In genomic region chr9:87210830-87211339, GRCm38 (mm10) we compare ENCODE assay signal across 25 mouse cellular contexts. TPM values are rescaled to one million over a fixed set of nuclear protein-coding genes. Genes with fewer than 3 reads are reported as not detected.
DNase-seq lines count a peak whose midpoint lies in the region; ATAC-seq and TF ChIP-seq lines count a peak whose summit lies in the region.
"Had no signal": no experiment of that assay in that cellular context is flagged by ENCODE, and none has a peak within 500 bp of the region (broad histone marks: within the 10 kb centered on the region; RNA-seq: fewer than 3 reads in every experiment).

No protein-coding gene starts in this region.

- DNase-seq in lung, adult 18-20 months, result peak; percentile 4 to 16
- no peak for DNase-seq in lung, postnatal 25 days (ENCODE audit: low spot score)
- DNase-seq in lung, postnatal 4 days, result no peak
- DNase-seq in lung, postnatal 0 days (ENCODE audit: low spot score), result peak; percentile 65
- no peak for DNase-seq in lung, postnatal 10 days
- peak; percentile 17 for DNase-seq in stomach, postnatal 0 days (ENCODE audit: low spot score)
- DNase-seq: adrenal gland, adult 8-10 months; adrenal gland, postnatal 14 days; adrenal gland, postnatal 36 days; B cell, adult 2 months; cerebellum, adult 11-12 months; cerebellum, adult 2 months; cerebellum, adult 9-10 months; cerebellum, postnatal 10 days; cerebellum, postnatal 25 days had no signal

- no peak overlapping the region for H3K9ac ChIP-seq in lung, embryonic 15.5 days
- no peak overlapping the region for H3K9ac ChIP-seq in lung, postnatal 0 days (replicated peaks; ENCODE audit: low read depth)
- no peak overlapping the region for H3K9ac ChIP-seq in stomach, postnatal 0 days (ENCODE audit: low read length)
- no peak overlapping the region for H3K9ac ChIP-seq in heart, embryonic 12.5 days
- H3K9ac ChIP-seq: embryonic facial prominence, embryonic 12.5 days; forebrain, embryonic 13.5 days had no signal

- TF ChIP-seq CTCF in lung, postnatal 0 days (IDR thresholded peaks at IDR 0.05), result no peak
- no peak for TF ChIP-seq CTCF in stomach, postnatal 0 days (IDR thresholded peaks at IDR 0.05; ENCODE audit: low read depth)

- 72% methylated on average over 9 of the region's 9 CpGs for WGBS in lung, embryonic 15.5 days
- WGBS in lung, postnatal 0 days, result 60% methylated on average over 9 of the region's 9 CpGs
- WGBS in stomach, postnatal 0 days, result 81% methylated on average over 9 of the region's 9 CpGs
- WGBS in heart, embryonic 12.5 days, result 85% methylated on average over 9 of the region's 9 CpGs

- no peaks in the 10 kb centered on the region for H3K4me1 ChIP-seq in lung, embryonic 15.5 days
- no peaks in the 10 kb centered on the region for H3K4me1 ChIP-seq in lung, postnatal 0 days (ENCODE audit: insufficient read depth, low read depth, low read length)
- no peaks in the 10 kb centered on the region for H3K4me1 ChIP-seq in stomach, postnatal 0 days (replicated peaks; ENCODE audit: control insufficient read depth, insufficient read depth)
- H3K4me1 ChIP-seq in heart, embryonic 12.5 days (replicated peaks), result no peaks in the 10 kb centered on the region
- H3K4me1 ChIP-seq: embryonic facial prominence, embryonic 10.5 days; embryonic facial prominence, embryonic 12.5 days; forebrain, embryonic 13.5 days had no signal

- H3K27me3 ChIP-seq in lung, embryonic 15.5 days, result no peaks in the 10 kb centered on the region
- H3K27me3 ChIP-seq in lung, postnatal 0 days (replicated peaks; ENCODE audit: insufficient read depth, low read length), result no peaks in the 10 kb centered on the region
- no peaks in the 10 kb centered on the region for H3K27me3 ChIP-seq in stomach, postnatal 0 days (ENCODE audit: control insufficient read depth, insufficient read depth, low read length)
- no peaks in the 10 kb centered on the region for H3K27me3 ChIP-seq in heart, embryonic 12.5 days (replicated peaks)
- H3K27me3 ChIP-seq: CH12.LX; embryonic facial prominence, embryonic 12.5 days; forebrain, embryonic 13.5 days; Patski had no signal

- H3K27ac ChIP-seq in lung, embryonic 15.5 days, result peak overlapping the region; percentile 68
- no peak overlapping the region for H3K27ac ChIP-seq in lung, postnatal 0 days (ENCODE audit: low read length)
- no peak overlapping the region for H3K27ac ChIP-seq in stomach, postnatal 0 days (replicated peaks)
- no peak overlapping the region for H3K27ac ChIP-seq in heart, embryonic 12.5 days (ENCODE audit: poor library complexity, severe bottlenecking)
- H3K27ac ChIP-seq: embryonic facial prominence, embryonic 10.5 days; embryonic facial prominence, embryonic 12.5 days; forebrain, embryonic 13.5 days had no signal

- TF ChIP-seq EP300 in lung, postnatal 0 days (IDR thresholded peaks at IDR 0.05), result no peak
- TF ChIP-seq EP300 in stomach, postnatal 0 days (optimal IDR thresholded peaks at IDR 0.05), result no peak

- no peak overlapping the region for H3K4me2 ChIP-seq in lung, embryonic 15.5 days
- no peak overlapping the region for H3K4me2 ChIP-seq in lung, postnatal 0 days (replicated peaks; ENCODE audit: low read depth, low read length)
- no peak overlapping the region for H3K4me2 ChIP-seq in stomach, postnatal 0 days (replicated peaks; ENCODE audit: low read depth)
- no peak overlapping the region for H3K4me2 ChIP-seq in heart, embryonic 12.5 days
- H3K4me2 ChIP-seq: embryonic facial prominence, embryonic 12.5 days; forebrain, embryonic 13.5 days had no signal

- H3K36me3 ChIP-seq in lung, embryonic 15.5 days, result peaks cover 13% of the 10 kb centered on the region; the same call in 1 of the 2 replicates
- H3K36me3 ChIP-seq in lung, postnatal 0 days (ENCODE audit: insufficient read depth, low read length), result peaks cover 5% of the 10 kb centered on the region; the same call in 1 of the 2 replicates
- H3K36me3 ChIP-seq in stomach, postnatal 0 days (ENCODE audit: control insufficient read depth, insufficient read depth, low read length), result 0 out of 2 replicates have a peak, but pooled peaks cover 8% of the 10 kb centered on the region
- H3K36me3 ChIP-seq in heart, embryonic 12.5 days, result peaks cover 45% of the 10 kb centered on the region

- H3K9me3 ChIP-seq in lung, embryonic 15.5 days, result no peaks in the 10 kb centered on the region
- no peaks in the 10 kb centered on the region for H3K9me3 ChIP-seq in lung, postnatal 0 days (ENCODE audit: low read length)
- H3K9me3 ChIP-seq in stomach, postnatal 0 days (ENCODE audit: control insufficient read depth, low read length), result no peaks in the 10 kb centered on the region
- H3K9me3 ChIP-seq in heart, embryonic 12.5 days (replicated peaks), result no peaks in the 10 kb centered on the region
- H3K9me3 ChIP-seq: embryonic facial prominence, embryonic 10.5 days; embryonic facial prominence, embryonic 12.5 days; forebrain, embryonic 13.5 days; G1E had no signal

- no peak overlapping the region for H3K4me3 ChIP-seq in lung, embryonic 15.5 days
- no peak overlapping the region for H3K4me3 ChIP-seq in lung, postnatal 0 days (ENCODE audit: low read depth, low read length)
- no peak overlapping the region for H3K4me3 ChIP-seq in stomach, postnatal 0 days (ENCODE audit: low read depth, low read length)
- no peak overlapping the region for H3K4me3 ChIP-seq in heart, embryonic 12.5 days
- H3K4me3 ChIP-seq: embryonic facial prominence, embryonic 10.5 days; embryonic facial prominence, embryonic 12.5 days; forebrain, embryonic 13.5 days had no signal

- peak; percentile 79 for ATAC-seq in lung, embryonic 15.5 days (ENCODE audit: borderline replicate concordance, extremely low read depth, low FRiP score, low TSS enrichment)
- ATAC-seq in lung, postnatal 0 days, result peak; percentile 79
- no peak for ATAC-seq in stomach, postnatal 0 days (ENCODE audit: low FRiP score, low TSS enrichment)
- ATAC-seq in heart, embryonic 12.5 days (ENCODE audit: insufficient number of reproducible peaks, low FRiP score), result no peak
- ATAC-seq: activated CD4-positive, CD25-positive, alpha-beta regulatory T cell, adult 4 months; CD4-positive, CD25-positive, alpha-beta regulatory T cell, adult 4 months; forebrain, embryonic 13.5 days; Patski had no signal

RNA-seq across cellular contexts. Expression of gene Cep162, which starts 44.5 kb away (rescaled TPM):
- polyA plus RNA-seq in lung, embryonic 15.5 days (2015; fragmentation: Nextera tagmentation; extraction: Ambion mirVana), result 6.4 TPM in 2 replicates
- 3.2 and 4.0 TPM in 2 replicates for polyA plus RNA-seq in lung, postnatal 0 days (2015; fragmentation: Nextera tagmentation; extraction: Ambion mirVana)
- 1.6 and 1.8 TPM in 2 replicates for polyA plus RNA-seq in stomach, postnatal 0 days (2015; fragmentation: Nextera tagmentation; extraction: Ambion mirVana)
- 4.6 and 5.4 TPM in 2 replicates for polyA plus RNA-seq in heart, embryonic 12.5 days (2016; fragmentation: Nextera tagmentation; extraction: Ambion mirVana)

Comparison
In these comparisons a context has a peak if more than half of its experiments do, and no peak if none do; other contexts are left out.
1. DNase-seq: peak in lung, adult 18-20 months (2 of 2), lung, postnatal 0 days (single experiment) and stomach, postnatal 0 days (single experiment); none in lung, postnatal 25 days (single experiment), lung, postnatal 4 days (0 of 2) and lung, postnatal 10 days (single experiment).
2. ATAC-seq: peak in lung, embryonic 15.5 days (single experiment) and lung, postnatal 0 days (single experiment); none in stomach, postnatal 0 days (single experiment) and heart, embryonic 12.5 days (single experiment).